Mouse (Mus musculus) lung, adult 2 months (tissue): ENCODE results near the gene Kcnma1. TPM values are rescaled to one million over a fixed set of nuclear protein-coding genes. Genes with fewer than 3 reads are reported as not detected.

Experiments used
- DNase-seq: peaks from one replicate; pipeline ENCODE4 v3.0.0; 2022
- H3K4me1 ChIP-seq: fragments of 200-500 bp; 2 replicates; pipeline ENCODE4 v1.6.1; 2011; ENCODE audit warnings: low read length; ENCODE audit not compliant: control insufficient read depth, insufficient read depth
- H3K4me3 ChIP-seq: fragments of 200-500 bp; replicated peaks from 2 replicates; pipeline ENCODE3; 2011; ENCODE audit warnings: low read depth, mild to moderate bottlenecking, control low read depth, low read length; ENCODE audit errors: extremely low read depth
- CTCF ChIP-seq: fragments of 200-500 bp; IDR thresholded peaks from 2 replicates; pipeline ENCODE4 v1.5.1; 2011; ENCODE audit warnings: mild to moderate bottlenecking, low read length, control low read depth; ENCODE audit not compliant: insufficient read depth
- POLR2A ChIP-seq: fragments of 200-500 bp; IDR thresholded peaks from 2 replicates; pipeline ENCODE4 v1.6.1; 2011; ENCODE audit warnings: low read depth, mild to moderate bottlenecking, control low read depth, low read length, borderline replicate concordance; ENCODE audit errors: extremely low read depth
- WGBS: fragments of 180-500 bp; shearing (Covaris S2); methylation state at CpG from one replicate; pipeline ENCODE4 v1.1.7; 2018; 5-methylcytosine and 5-hydroxymethylcytosine counted together
- polyA plus RNA-seq: library from polyadenylated mRNA; depleted of rRNA; stranded (reverse); fragments of >200 nt; gene quantifications from 2 replicates; pipeline ENCODE4 v1.2.3, GENCODE M21; 2012

Kcnma1 gene
- polyA plus RNA-seq, 1 experiment, result 1.6 TPM

DNA sequence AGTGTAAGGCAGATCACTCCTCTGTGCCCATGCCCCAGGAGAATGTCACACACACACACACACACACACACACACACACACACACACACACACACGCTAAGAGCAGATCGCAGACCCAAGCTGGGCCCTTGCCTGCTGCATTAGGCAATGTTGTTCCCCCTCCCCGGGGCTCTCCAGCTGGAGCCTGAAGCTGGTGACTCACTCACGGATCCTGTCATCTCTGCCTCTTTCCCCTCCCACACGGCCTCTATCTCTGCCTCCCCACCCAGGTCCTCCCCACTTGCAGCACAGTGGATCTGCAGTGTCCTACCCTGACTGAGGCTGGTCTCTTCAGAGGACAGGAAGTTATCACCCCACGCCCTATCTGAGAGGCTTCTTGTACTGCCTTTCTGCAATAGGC, 128.8 kb downstream of the Kcnma1 start:
- no peak for DNase-seq
- TF ChIP-seq POLR2A (no peak), CTCF (no peak)
- WGBS, result 22% methylated on average over 6 of the region's 6 CpGs

DNA sequence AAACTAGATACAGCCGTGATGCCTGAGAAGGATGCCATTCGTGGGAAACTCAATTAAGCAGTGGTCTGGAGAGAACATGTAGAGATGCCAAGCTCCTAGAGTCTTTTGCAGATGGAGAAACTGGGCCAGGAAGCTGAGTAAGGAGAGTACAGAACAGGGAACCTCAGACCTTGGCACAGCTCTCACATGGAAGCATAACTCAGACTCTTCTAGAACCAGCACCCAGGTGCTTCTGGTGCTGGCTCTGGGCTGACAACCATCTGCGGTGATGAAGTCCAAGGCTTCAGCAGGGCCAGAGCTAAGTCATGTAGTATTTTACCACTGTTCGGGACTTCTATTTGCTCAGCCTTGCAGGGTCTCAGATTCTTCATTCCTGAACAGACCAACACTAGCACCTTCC, 129.2 kb downstream of the Kcnma1 start:
- Histone ChIP-seq H3K4me3 (no peak overlapping the region), H3K4me1 (no peaks in the 10 kb centered on the region)
- TF ChIP-seq CTCF (no peak), POLR2A (no peak)
- DNase-seq, result no peak
- WGBS, result 71% methylated on average over 4 of the region's 4 CpGs

More for the DNA sequence above, 128.8 kb downstream of the Kcnma1 start:
- H3K4me3 ChIP-seq, result no peak overlapping the region
- H3K4me1 ChIP-seq, result no peaks in the 10 kb centered on the region

DNA sequence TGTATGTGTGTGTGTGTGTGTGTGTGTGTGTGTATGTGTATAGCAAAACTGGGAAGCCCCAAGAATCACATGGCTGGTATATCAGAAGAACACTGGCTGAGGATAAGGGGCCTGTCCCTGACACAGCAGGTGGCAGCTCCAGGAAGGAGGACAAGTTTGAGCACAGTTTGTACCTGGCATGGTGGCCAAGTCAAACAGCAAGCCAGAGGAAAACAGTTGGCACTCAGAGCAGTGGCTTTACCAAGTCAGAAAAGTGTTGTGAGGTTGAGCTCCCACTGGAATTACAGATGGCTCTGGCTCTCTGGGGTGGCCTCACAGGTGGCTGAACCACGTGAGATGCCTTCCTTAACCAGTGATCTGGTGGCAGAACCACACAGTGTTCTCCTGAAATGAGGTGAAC, 132.3 kb downstream of the Kcnma1 start:
- Histone ChIP-seq H3K4me3 (no peak overlapping the region), H3K4me1 (no peaks in the 10 kb centered on the region)
- 60% methylated on average over 1 of the region's 1 CpGs for WGBS
- no peak for DNase-seq
- TF ChIP-seq CTCF (no peak), POLR2A (no peak)

DNA sequence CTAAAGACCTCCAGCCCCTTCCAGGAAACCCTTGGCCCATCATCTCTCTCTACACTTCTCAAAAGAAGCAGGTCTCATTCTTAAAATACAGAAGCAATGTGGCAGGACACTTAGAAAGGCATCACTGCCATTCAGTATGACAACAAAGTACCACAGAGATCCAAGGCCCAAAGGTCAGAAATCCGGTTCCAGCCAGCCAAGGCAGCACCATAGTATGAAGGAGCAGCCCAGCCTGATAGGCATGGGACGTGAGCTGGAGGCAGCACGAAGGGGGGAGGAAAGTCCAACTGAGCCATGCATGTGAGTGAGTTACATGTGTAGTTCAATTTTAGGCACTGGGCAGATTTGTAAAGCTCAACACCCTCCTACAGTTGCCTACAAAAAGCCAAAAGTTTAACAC, 135.0 kb downstream of the Kcnma1 start:
- TF ChIP-seq POLR2A (no peak), CTCF (no peak)
- WGBS, result 85% methylated on average over 3 of the region's 3 CpGs
- no peaks in the 10 kb centered on the region for H3K4me1 ChIP-seq
- DNase-seq, result no peak
- H3K4me3 ChIP-seq, result no peak overlapping the region

DNA sequence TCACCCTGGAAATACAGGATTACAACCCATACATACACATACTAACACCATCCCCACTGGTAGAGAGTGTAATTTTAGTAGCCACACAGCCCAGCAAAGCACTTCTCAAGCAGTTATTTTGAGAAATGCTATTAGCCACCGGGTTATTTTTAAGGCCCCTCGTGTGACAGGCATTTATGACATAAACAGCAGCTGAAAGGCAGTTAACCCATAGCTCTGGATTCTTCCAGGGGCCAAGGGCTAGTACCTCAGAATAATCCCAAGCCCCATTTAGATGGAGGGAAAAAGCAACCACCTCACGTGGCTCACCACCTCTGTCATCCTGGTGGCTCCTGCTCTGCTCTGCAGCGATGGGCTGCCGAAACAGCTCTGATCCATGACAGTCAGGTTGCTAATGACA, 136.7 kb downstream of the Kcnma1 start:
- Histone ChIP-seq H3K4me1 (no peaks in the 10 kb centered on the region), H3K4me3 (no peak overlapping the region)
- WGBS, result 77% methylated on average over 5 of the region's 5 CpGs
- TF ChIP-seq CTCF, result no peak
- no peak for TF ChIP-seq POLR2A
- no peak for DNase-seq

DNA sequence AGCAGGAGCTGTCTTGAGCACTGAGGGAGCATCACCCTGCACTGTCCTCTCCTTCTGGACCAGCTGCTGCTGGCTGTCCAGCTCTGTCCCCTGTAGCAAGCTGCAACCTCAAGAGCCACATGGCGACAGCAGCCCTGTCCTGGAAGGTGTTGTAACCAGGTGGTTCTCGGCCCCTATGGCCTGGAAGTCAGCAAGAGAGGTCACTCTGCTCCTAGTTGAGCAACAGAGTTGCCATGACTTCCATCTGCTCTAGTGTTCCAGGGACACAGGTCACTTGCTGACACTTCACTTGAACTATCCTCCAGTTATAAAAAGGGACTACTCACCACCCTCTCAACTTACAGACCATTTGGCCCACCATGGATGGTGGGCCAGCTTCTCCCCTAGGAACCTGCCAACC, 139.7 kb downstream of the Kcnma1 start:
- Histone ChIP-seq H3K4me3 (no peak overlapping the region), H3K4me1 (no peaks in the 10 kb centered on the region)
- no peak for DNase-seq
- no peak for TF ChIP-seq POLR2A
- no peak for TF ChIP-seq CTCF
- WGBS, result 86% methylated on average over 2 of the region's 2 CpGs

DNA sequence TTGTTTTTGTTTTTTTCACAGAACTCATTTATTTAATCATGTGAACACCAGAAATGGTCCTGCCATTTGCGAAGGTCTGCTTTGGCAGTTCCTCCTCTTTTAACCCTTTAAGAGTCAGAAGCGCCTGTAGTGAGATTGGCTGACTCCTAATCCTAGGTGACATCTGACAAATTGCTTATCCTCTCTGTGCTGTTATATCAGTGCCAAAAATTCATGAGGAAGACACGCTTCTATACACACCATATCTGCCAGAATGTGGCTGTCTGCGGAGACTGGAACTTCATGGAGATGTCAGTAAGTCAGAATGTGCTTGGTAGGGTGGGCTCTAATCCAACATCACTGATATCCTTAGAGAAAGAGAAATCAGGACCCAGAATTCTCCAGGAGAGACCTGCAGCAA, 157.3 kb downstream of the Kcnma1 start:
- TF ChIP-seq POLR2A (no peak), CTCF (no peak)
- Histone ChIP-seq H3K4me1 (no peaks in the 10 kb centered on the region), H3K4me3 (no peak overlapping the region)
- 79% methylated on average over 4 of the region's 4 CpGs for WGBS
- DNase-seq, result no peak

DNA sequence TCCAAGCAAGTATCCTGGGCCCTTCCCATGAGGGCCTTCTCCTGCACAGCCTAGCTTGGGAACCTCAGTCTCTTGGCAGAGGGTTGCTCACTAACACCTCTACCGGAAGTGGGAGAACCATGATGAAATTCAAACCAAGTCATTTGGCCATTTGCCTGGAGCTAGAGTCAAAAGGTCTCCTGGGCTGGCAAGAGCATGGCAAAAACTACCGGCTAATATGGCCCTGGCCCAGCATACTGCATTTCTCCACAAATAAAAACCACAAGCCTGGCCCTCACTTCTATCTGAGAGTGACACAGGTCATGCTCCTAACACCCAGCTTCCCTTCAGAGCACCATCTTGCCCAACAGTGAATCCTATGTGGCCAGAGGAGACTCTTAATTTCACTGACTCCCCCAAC, 159.3 kb downstream of the Kcnma1 start:
- no peak for DNase-seq
- no peaks in the 10 kb centered on the region for H3K4me1 ChIP-seq
- 40% methylated on average over 2 of the region's 2 CpGs for WGBS
- TF ChIP-seq POLR2A (no peak), CTCF (no peak)
- H3K4me3 ChIP-seq, result no peak overlapping the region

DNA sequence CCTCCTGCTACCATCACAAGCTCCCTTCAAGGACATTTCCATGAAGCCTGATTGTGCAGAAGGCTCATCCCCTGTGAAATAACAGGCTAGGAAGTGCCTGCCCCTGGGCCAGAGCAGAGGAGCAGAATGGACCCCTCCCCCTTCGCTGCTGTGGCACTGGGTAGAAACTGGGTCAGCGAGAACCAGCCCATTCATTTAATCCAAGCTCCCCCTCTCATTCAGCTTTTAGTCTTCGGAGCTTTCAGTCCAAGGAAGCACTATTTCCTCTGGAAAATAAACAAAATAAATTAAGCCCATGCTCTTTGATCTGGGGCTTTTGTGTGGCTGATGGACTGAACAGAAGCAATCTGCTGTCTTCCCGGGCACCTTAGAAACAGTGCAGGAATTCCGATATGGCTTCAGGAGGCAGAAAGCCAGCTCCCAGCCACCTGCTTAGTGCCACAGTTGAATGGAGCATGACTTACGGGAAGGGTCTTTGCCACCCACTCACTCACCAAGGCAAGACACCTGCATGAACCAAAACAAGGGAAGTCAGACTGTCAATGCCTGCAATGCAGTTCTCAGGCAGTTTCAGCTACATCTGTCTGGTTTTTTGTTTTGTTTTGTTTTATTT, 165.7 kb downstream of the Kcnma1 start:
- Histone ChIP-seq H3K4me3 (no peak overlapping the region), H3K4me1 (no peaks in the 10 kb centered on the region)
- WGBS, result 27% methylated on average over 6 of the region's 6 CpGs
- TF ChIP-seq POLR2A (no peak), CTCF (no peak)
- DNase-seq, result no peak

DNA sequence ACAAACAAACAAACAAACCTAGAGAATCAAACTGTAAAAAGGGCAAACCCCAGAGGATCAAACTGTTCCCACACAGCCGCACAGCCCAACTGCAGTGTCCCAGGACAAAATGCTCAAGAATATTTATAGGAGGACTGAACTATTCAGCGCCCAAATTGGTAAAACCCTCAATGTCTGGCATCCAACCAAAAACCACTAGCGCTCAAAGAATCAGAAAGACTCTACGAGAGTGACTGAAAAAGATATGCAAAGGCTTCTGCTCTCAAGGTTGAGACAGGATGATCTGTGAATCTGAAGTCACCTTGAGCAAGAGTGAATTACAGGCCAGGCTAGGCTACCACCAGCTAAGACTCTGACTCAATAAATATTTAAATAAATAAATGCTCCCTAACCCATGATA, 167.6 kb downstream of the Kcnma1 start:
- 81% methylated on average over 4 of the region's 4 CpGs for WGBS
- TF ChIP-seq CTCF, result no peak
- no peak for TF ChIP-seq POLR2A
- no peak for DNase-seq
- no peaks in the 10 kb centered on the region for H3K4me1 ChIP-seq
- no peak overlapping the region for H3K4me3 ChIP-seq

DNA sequence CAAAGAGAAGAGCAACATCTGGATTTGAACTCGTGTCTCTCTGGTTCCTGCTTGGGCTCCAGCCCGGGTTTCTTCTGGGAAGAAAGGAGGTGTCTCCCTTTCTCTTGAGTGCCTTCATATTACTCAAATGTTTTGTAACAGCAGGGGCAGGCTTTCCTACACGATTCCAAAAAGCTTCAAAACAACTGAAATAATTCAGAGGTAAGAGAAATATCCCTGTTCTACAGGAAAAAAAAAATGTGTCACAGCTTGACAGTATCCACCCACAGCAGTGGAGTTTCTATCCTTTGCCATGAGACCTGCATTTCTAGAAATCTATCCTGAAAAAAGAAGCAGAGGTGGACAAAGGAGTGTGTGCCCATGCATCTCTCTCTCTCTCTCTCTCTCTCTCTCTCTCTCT, 172.3 kb downstream of the Kcnma1 start:
- Histone ChIP-seq H3K4me1 (no peaks in the 10 kb centered on the region), H3K4me3 (no peak overlapping the region)
- TF ChIP-seq CTCF (no peak), POLR2A (no peak)
- no peak for DNase-seq
- WGBS, result 70% methylated on average over 3 of the region's 3 CpGs
